Mouse (Mus musculus) yolk sac, embryonic 10.5 days (tissue): ENCODE measurements around the gene Usp49.

ENCODE experiments used
- DNase-seq: peaks from one replicate; pipeline ENCODE4 v3.0.0-alpha.2; 2017; ENCODE audit warnings: low spot score

Usp49 gene

GRCm38 (mm10) chr17:47693671-47694441 is 63.4 kb downstream of the Usp49 start:
- no peak for DNase-seq

GRCm38 (mm10) chr17:47694442-47694502 is 63.8 kb downstream of the Usp49 start, which contains the start of gene Gm21981:
Gene Gm21981 (minus strand): TSS chr17:47694455.
- no peak for DNase-seq

- peak; percentile 99 for DNase-seq
Observed at GRCm38 (mm10) chr17:47694503-47695336, 64.2 kb downstream of the Usp49 start, which contains the start of gene Prickle4. Gene Prickle4 (minus strand): TSS chr17:47694736.

GRCm38 (mm10) chr17:47695337-47695710 is 64.8 kb downstream of the Usp49 start:
- DNase-seq, result no peak

- DNase-seq, result peak; percentile 88
Observed at GRCm38 (mm10) chr17:47698156-47698555, 67.7 kb downstream of the Usp49 start.

- peak; percentile 68 for DNase-seq
Observed at GRCm38 (mm10) chr17:47699055-47699454, 68.6 kb downstream of the Usp49 start.

- DNase-seq, result no peak
Observed at GRCm38 (mm10) chr17:47701793-47702192, 71.3 kb downstream of the Usp49 start.

- DNase-seq, result no peak
Observed at GRCm38 (mm10) chr17:47702548-47703345, 72.3 kb downstream of the Usp49 start.

- no peak for DNase-seq
Observed at GRCm38 (mm10) chr17:47703556-47703955, 73.1 kb downstream of the Usp49 start.

GRCm38 (mm10) chr17:47704692-47705091 is 74.2 kb downstream of the Usp49 start:
- no peak for DNase-seq

GRCm38 (mm10) chr17:47706196-47706595 is 75.7 kb downstream of the Usp49 start:
- DNase-seq, result no peak

GRCm38 (mm10) chr17:47707961-47708360 is 77.5 kb downstream of the Usp49 start:
- DNase-seq, result no peak

GRCm38 (mm10) chr17:47708972-47709371 is 78.5 kb downstream of the Usp49 start:
- DNase-seq, result no peak

- no peak for DNase-seq
Observed at GRCm38 (mm10) chr17:47710036-47710435, 79.5 kb downstream of the Usp49 start.

- DNase-seq, result no peak
Observed at GRCm38 (mm10) chr17:47711883-47712282, 81.4 kb downstream of the Usp49 start.

GRCm38 (mm10) chr17:47712889-47713571 is 82.5 kb downstream of the Usp49 start:
- no peak for DNase-seq

GRCm38 (mm10) chr17:47715037-47715436 is 84.5 kb downstream of the Usp49 start:
- DNase-seq, result no peak

GRCm38 (mm10) chr17:47721183-47721582 is 90.7 kb downstream of the Usp49 start:
- no peak for DNase-seq

- no peak for DNase-seq
Observed at GRCm38 (mm10) chr17:47726566-47726965, 96.1 kb downstream of the Usp49 start, which contains the start of gene Pgc. Gene Pgc (plus strand): TSS chr17:47726842.

- DNase-seq, result no peak
Observed at GRCm38 (mm10) chr17:47730633-47731575, 100.4 kb downstream of the Usp49 start.

- DNase-seq, result no peak
Observed at GRCm38 (mm10) chr17:47735553-47736100, 105.1 kb downstream of the Usp49 start.
